Mouse (Mus musculus) fat pad, adult 2 months (tissue): Measurements from ENCODE around the gene Nrbf2.

Experiments used
- DNase-seq: peaks from one replicate; pipeline ENCODE4 v3.0.0-alpha.2; 2011; ENCODE audit warnings: low read depth, low spot score; ENCODE audit errors: extremely low read depth

Gene Nrbf2

DNA sequence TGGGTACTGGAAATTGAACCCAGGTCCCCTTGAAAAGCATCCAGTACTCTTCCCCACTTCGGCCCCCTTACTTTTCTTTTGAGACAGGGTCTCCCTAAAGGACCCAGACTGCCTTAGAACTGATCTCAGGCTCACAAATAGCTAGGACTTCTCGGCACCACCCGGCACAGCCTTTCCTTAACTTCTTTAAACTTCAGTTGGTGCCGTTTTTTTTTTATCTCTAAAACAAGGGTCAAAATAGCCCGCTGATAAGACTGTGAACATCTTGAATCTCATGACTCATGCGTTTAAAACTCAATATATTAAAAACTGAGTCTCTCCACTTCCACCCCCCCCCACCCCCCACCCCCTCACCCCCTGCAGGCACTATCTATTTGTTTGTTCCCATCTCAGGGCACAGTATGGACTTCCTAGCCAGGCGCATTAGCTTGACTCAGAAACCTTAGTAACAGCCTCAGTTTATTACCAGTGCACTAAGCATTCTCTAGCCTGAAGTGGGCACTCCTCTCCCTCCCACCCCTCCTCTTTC, 10.9 kb upstream of the Nrbf2 start:
- DNase-seq = no peak

DNA sequence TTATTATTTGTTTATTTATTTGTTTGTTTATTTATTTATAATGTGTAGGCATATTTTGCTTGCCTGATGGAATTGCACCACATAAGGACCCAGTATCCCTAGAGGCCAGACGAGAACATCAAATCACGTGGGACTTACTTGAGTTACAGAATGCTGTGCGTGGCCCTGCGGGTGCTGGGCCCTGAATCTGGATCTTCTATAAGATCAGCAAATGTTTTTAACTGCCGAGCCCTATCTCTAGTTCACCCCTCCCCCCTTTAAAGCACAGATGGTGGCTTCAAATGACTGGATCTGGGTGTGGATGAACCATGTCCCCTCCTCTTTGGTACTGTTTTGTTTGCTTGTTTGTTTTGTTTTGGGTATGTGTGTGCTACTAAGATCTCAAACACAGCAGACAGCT, 10.2 kb upstream of the Nrbf2 start:
- DNase-seq = no peak

DNA sequence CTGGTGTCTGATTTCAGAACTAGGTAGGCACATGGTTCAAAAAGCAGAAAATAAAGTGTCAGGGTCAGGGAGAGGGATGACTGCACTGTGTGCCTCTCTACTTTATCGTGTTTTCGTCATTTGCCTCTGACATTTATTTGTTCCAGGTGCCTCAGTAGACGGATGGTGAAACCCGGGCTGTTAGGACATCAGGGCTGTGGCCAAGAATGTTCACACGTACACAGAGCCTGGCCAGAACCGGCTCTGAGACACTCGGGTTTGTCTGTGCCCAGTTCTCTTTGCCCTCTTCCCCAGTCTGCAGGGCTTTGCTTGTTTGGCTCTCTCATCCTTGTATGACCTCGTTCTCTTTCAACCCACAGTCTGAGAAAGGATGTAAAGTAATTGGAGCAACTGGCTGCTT, 6.0 kb upstream of the Nrbf2 start:
- DNase-seq = peak; percentile 94

DNA sequence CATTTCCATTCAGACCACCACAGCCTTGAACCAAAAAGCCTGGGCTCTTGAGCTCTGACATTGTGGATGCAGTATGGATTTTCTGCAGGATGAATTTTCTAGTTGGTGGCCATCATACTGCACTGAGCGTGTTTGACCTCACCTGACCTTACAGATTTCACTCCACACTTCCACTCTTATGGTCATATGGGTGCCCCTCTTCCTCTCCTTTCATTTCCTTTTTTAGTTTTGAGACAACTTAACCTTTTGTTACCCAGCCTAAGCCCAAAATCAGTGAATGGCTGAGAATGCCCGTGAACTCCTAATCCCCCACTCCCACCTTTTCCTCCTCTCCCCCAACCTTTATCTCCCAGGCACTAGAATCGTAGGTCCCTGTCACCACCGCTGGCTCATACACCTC, 5.5 kb upstream of the Nrbf2 start:
- DNase-seq = no peak

DNA sequence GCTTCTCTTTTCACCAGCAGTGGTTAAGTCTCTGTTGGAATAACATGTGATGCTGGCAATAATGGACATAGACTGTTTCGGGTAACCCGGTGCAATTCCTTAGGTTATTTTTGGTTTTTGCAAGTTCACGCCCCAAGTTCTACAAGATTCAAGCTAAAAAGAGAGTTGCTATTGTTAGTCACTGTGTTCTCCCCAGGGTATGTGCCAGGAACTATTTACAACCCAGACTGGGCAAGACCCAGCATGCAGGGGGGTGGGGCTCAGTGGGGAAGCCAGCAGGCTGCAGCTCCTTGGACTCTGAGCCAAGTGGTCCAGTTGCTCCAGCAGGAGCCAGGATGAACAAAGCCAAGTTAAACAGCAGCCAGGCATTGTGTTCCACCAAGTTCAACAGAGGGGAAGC, 2.8 kb upstream of the Nrbf2 start:
- DNase-seq = peak; percentile 97

DNA sequence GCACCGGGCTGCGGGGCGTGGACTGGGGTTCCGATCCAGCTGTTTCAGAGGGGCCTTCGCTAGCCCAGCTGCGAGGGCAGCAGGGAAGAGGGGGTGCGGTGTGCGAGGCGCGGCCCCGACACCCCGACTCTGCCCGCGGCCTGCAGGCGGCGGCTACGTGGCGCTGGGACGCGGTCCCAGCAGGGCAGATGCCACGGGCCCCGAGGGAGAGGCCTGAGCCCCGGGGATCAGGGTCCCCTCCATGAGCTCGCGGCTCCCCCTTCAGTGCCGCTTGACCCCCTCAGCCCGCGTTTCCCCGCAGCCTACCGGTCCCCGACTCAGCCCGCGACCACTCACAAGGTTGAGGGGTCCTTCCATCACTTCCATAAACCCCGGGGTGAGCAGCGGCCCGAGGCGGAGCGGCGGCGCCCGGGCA, 337 bp downstream of the Nrbf2 start:
- no peak for DNase-seq

DNA sequence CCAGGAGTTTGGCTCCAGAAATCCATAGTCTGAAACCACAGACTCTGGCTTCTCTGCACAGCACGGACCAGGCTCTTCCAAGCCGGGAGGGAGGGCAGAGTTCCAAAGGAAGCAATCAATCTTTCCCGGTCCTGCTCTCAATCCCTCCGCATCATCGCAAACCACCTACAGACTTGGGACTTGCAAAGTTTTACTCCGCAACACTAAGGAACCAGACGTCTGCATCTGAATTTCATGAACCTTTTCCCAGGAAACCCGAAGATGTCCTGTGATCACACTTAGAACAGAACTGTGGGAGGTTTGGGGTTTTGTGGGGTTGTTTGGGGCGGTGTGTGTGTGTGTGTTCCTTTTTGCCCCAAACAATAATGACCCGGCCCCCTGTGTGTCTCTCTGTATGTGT, 794 bp downstream of the Nrbf2 start:
- no peak for DNase-seq

DNA sequence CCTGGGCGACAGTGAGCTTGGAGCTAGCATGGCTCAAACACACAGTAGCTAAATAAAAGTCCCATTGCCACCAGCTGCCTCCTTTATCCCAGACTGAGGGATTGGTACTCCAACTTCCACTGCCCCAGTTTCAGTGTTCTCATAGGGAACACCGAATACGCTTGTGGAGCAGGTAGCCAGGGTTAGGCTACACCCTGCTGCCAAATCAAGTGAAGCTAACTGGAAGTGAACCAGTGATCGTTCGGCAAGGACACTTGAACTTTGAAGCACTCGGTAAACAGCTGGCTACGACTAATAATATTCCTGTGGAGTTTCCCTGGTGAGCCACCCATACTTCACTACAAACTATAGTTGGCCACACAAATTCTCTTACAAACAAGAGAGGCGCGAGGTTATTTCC, 1.6 kb downstream of the Nrbf2 start:
- no peak for DNase-seq

DNA sequence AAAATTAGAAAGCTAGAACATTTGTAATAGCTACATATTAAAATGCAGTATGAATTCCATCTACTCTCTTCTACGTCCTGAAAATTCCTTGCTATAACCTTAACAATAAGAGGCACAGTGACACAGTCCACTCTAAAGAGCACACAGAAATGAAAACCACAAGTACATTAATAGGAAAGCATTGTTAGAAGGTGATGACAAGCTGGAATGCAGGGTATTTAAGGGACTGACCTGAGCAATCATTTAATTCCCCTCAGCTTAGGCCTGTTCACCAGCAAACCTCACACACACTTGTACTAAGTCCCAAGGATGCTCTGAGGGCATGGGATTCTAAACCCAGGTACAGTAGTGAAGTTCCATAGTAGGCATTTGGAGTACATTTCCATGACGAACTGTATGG, 2.6 kb downstream of the Nrbf2 start:
- DNase-seq = no peak

DNA sequence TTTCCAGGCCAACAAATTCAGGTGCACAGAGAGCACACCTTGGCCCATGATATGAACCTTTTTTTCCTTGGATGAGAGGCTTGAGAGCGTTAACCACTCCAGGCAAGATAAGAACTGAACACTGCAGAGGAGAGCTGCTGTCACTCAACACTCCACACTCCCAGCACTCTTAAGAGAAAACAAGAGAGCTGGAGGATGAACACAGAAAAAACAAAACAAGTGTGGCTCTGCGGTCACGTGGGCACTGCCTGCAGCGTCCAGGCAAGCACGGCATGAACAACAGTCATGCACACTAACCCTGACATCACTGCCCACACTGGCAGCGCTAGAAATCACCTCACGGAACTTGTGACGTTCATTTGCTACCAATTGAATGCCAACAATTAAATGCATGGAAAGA, 3.3 kb downstream of the Nrbf2 start:
- DNase-seq = no peak

DNA sequence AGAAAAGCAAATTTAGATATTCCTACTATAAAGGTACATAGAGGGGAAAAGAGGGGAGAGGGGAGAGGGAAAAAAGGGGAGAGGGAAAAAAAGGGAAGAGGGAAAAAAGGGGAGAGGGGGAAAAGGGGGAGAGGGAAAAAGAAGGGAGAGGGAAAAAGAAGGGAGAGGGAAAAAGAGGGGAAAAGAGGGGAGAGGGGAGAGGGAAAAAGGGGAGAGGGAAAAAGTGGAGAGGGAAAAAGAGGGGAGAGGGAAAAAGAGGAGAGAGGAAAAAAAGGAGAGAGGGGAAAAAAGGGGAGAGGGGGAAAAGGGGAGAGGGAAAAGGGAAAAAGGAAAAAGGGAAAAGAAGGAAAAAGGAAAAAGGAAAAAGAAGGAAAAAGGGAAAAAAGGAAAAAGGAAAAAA, 9.2 kb downstream of the Nrbf2 start:
- no peak for DNase-seq

DNA sequence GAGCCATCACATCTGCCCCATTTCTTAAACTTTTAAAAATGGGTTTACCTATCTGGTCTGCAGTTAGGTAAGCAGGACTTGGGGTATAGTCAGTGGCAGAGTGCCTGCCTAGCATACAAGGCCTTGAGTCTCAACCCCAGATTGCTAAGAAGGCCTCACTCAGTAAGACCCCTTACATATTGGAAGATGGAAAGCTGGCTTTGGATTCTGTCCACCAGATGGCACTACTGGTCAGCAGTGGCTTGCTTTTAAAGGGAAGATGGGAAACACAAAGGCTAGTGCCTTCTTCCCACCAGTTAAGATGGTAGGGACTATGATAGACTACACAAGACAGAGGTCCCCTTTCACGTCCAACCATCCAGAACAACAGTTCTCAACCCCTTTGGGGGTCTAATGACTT, 20.3 kb downstream of the Nrbf2 start:
- no peak for DNase-seq

DNA sequence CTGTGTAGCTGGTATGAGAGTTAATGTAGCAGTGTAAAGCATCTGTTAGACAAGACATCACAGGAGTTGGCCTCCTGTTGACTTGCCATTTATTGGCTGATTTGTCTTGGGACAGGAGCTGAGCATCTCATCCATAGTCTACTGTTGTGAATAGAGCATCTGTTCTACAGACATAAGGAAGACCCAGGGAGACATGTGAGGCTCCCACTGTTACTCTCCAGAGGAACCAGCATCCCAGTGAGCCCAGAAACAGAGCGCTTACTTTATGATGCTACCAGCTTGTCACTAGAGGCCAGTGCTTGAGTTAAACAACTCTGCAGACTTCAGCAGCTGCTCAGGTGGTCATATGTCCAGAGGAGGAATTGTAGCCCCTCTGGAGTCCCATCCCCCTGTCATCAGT, 32.0 kb downstream of the Nrbf2 start:
- no peak for DNase-seq

DNA sequence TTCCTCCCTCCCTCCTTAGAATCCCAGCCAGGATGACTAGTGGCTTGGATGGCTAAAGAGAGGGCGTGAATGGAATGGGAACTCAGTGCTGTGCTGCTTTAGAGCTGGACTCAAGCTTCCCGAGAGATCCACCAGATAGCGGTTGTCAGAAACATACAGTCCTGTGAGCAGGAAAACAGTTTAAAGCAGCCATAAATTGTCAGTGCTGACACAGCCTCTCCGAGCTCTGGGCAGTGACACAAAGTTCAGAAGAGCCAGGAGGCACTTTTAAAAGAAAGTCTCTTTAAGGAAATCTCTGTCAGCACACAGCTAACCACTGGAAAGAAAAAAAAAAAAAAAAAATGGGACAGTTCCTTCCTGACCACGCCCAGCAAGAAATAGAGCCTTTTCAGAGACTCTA, 32.8 kb downstream of the Nrbf2 start:
- DNase-seq = no peak

DNA sequence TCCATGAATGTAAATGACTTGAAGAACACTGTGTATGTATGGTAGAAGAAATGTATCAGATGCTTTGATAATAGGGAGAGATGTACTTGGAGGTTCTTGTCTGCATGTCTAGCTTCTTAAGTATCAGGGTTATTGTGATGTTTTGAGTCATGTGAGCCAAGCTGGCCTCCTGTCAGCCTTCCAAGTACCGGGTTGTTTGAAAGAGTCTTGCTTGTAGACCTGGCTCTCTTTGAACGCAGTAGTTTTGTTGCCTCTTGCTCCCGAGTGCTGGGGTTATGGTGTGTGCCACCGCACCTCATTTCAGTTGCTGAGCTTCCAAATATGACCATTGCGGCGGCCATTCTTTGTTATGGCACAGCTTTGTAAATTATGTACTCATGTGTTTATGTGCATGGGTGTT, 34.3 kb downstream of the Nrbf2 start:
- no peak for DNase-seq

DNA sequence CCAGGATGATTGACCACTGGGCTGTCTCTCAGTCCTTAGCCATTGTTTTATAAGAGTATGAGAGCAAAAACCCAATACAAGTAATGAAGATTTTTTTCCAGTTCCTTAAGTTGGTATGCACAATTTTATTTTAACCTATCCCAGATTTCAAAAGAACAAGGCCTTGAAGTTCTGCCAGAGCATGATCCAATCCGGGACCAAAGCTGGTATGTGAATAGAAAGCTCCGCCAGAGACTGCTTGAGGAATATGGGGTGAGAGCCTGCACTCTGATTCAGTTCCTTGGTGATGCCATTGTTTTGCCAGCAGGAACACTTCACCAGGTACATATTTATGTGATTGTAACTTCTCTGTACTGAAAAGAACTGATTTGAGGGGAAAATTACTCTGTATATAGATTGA, 35.6 kb downstream of the Nrbf2 start:
- DNase-seq = no peak

DNA sequence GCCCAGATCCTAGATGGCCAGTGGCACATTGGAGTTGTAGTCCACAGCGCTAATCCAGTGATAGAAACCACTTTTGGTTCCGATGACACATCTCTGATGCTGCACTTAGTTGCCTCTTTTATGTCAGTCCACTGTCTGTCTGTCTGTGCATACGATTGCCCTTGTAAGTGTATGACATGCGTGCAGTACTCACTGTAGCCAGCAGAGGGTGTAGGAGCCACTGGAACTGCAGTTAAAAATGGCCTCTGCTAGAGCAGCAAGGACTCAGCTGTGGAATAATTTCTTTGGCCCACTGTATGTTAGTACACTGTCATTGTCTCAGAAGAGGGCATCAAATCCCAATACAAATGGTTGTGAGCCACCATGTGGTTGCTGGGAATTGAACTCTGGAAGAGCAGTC, 38.0 kb downstream of the Nrbf2 start:
- no peak for DNase-seq

DNA sequence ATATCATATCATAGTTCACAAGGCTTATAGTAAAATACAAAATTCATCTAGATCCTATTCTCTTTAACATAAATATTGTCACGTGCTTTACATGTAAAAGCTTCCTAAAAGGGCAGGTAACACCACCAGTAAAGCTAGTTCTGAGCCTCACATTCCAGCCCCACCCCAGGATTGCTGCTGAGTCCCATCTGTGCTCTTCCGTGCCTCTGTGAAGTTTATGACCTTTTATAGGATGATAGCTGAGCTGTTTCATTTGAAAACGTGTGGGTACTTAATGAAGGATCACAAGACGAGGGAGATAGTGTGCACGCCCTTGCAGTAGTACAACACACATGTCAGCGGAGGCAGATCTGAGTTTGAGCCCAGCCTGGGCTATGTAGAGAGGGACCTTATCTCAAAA, 54.7 kb downstream of the Nrbf2 start:
- DNase-seq = no peak

DNA sequence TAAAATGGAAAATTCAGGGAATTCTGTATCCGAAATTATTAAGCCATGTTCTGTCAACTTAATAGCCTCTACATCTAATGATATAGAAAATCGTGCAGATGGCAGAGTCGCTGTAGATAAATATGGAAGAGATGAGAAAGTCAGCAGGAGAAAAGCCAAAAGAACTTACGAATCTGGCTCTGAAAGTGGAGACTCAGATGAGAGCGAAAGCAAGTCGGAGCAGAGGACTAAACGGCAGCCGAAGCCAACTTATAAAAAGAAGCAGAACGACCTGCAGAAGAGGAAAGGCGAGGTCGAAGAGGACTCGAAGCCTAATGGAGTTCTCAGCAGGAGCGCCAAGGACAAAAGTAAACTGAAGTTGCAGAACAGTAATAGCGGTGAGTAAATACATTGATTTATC, 58.6 kb downstream of the Nrbf2 start:
- DNase-seq = no peak

DNA sequence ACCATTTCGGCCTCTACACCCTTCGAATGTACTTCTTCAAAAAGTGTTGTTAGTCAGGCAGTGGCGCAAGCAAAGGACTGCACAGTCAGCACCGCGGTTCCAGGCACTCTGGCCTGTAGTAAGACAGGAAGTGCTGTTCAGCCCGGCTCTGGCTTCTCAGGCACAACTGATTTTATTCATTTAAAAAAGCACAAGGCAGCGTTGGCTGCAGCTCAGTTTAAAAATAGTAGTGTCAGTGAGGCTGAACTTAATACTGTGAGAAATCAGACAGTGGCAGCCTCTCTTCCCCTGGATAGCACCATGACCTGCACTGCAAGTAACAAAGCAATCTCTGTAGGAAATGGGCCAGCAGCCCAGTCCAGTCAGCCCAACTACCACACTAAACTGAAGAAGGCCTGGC, 59.0 kb downstream of the Nrbf2 start:
- no peak for DNase-seq

DNA sequence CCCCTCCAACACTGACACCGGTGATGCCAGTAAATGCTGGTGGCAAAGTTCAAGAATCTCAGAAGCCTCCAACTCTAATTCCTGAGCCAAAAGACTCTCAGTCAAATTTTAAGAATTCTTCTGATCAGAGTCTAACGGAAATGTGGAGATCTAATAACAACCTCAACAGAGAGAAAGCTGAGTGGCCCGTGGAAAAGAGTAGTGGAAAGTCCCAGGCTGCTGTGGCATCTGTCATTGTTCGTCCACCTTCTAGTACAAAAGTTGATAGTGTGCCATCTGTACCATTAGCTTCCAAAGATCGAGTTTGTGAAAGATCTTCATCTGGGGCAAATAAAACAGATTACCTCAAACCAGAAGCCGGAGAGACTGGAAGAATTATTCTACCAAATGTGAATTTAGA, 59.6 kb downstream of the Nrbf2 start:
- no peak for DNase-seq

DNA sequence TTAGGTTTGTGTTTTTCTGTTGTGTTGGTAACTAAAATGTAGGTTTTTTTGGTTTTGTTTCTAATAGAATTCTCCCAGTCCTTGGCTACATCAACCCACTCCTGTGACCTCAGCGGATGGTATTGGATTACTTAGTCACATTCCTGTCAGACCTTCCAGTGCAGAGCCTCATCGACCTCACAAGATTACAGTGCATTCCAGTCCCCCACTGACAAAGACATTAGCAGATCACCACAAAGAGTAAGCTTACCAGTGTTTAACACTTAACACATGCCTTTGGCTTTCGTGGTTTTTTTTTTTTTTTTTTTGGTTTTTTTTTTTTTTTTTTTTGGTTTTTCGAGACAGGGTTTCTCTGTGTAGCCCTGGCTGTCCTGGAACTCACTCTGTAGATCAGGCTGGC, 61.2 kb downstream of the Nrbf2 start:
- DNase-seq = no peak

DNA sequence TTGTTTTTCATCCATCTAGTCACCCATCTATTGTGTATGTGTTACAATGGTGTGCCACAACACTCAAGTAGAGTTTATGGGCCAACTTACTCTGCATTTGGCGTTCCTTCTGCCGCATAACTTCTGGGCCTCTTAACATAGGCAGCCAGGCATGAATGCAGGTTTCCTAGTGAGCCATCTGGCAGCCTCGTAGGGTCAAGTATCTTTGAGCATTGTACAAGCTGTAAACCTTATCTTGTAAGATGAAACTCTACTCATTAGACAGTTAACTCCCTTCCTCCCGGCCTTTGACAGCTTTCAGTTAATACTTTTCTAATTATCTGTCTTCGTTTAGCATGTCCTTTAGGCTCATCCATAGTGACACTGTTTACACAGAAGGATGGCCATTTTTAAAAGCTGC, 63.8 kb downstream of the Nrbf2 start:
- no peak for DNase-seq

DNA sequence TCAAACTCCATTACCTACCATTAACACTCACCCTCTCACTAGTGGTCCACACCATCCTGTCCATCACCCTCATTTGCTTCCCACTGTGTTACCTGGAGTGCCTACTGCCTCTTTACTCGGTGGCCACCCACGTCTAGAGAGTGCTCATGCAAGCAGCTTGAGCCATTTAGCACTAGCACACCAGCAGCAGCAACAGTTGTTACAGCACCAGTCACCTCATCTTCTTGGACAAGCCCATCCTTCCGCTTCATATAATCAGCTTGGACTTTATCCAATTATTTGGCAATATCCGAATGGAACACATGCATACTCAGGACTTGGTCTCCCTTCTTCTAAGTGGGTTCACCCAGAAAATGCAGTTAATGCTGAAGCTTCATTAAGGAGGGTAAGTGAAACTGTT, 64.9 kb downstream of the Nrbf2 start:
- no peak for DNase-seq
